Mouse (Mus musculus) embryonic facial prominence, embryonic 15.5 days (tissue): ENCODE data around the gene Trp53inp2. TPM values are rescaled to one million over a fixed set of nuclear protein-coding genes. Genes with fewer than 3 reads are reported as not detected.

Experiments
- ATAC-seq: fragments of 200-750 bp; cut with Nextera tagmentation; 2 replicates; pipeline ENCODE4 v1.8.0; 2017; ENCODE audit warnings: low read depth, moderate TSS enrichment; ENCODE audit not compliant: insufficient number of reproducible peaks, low FRiP score, low TSS enrichment
- H3K27ac ChIP-seq: fragments of 300-500 bp; sonication (generic); replicated peaks from 2 replicates; pipeline ENCODE4 v1.5.1; 2015; ENCODE audit warnings: mild to moderate bottlenecking, inconsistent platforms
- H3K27me3 ChIP-seq: fragments of 300-500 bp; sonication (generic); 2 replicates; pipeline ENCODE4 v1.6.1; 2015; ENCODE audit warnings: inconsistent platforms
- H3K36me3 ChIP-seq: fragments of 300-500 bp; sonication (generic); 2 replicates; pipeline ENCODE4 v1.6.1; 2015; ENCODE audit warnings: mild to moderate bottlenecking, inconsistent platforms
- H3K4me1 ChIP-seq: fragments of 300-500 bp; sonication (generic); 2 replicates; pipeline ENCODE4 v1.6.1; 2015; ENCODE audit warnings: inconsistent platforms
- H3K4me2 ChIP-seq: fragments of 300-500 bp; sonication (generic); replicated peaks from 2 replicates; pipeline ENCODE4 v1.6.1; 2015; ENCODE audit warnings: mild to moderate bottlenecking, inconsistent platforms
- H3K4me3 ChIP-seq: fragments of 300-500 bp; sonication (generic); replicated peaks from 2 replicates; pipeline ENCODE4 v1.5.1; 2015; ENCODE audit warnings: mild to moderate bottlenecking, inconsistent platforms
- H3K9ac ChIP-seq: fragments of 300-500 bp; sonication (generic); 2 replicates; pipeline ENCODE4 v1.6.1; 2015; ENCODE audit warnings: inconsistent platforms
- H3K9me3 ChIP-seq: fragments of 300-500 bp; sonication (generic); replicated peaks from 2 replicates; pipeline ENCODE4 v1.6.1; 2016; ENCODE audit warnings: inconsistent platforms
- WGBS: fragments of 180-500 bp; shearing (Covaris S2); methylation state at CpG from one replicate; pipeline ENCODE4 v1.1.7; 2015; 5-methylcytosine and 5-hydroxymethylcytosine counted together
- polyA plus RNA-seq: library from polyadenylated mRNA; unstranded; fragments of >200 nt; fragmentation: Nextera tagmentation; extraction: Ambion mirVana; gene quantifications from 2 replicates; pipeline ENCODE4 v1.2.1, GENCODE M21; 2015

Gene Trp53inp2
- polyA plus RNA-seq, 1 experiment from 2014 or later = 26.0 TPM

DNA sequence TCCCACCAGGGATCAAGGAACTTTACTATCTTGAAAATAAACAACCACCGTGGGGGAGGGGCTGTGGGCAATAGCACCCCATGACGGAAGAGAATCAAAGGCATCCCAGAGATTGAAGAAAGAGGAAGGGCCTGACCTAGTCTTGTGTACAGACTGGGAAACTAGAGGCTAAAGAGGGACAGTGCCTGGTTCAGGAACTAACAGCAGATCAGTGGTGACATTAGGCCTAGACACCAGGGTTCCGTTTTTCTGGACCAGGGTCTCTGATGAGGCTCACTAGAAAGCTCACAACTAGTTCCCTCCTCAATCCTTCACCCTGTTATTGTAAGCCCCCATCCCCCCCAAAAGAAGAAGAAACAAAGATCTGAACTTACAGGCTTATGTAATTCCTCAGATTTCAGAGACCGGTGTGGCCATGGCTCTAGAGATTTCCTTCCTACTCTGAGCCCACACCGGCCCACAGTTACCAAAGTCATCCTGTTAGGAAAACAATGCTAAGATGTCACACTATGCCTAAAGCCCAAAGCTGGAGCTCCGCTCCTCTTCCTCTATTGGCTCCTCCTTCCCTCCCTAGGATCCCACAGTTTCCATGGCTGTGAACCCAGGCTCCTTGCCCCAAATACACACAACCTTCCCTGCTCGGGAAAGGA is 13.1 kb upstream of the Trp53inp2 start:
- H3K4me1 ChIP-seq = 0 out of 2 replicates have a peak, but pooled peaks cover 3% of the 10 kb centered on the region
- no peak overlapping the region for H3K4me3 ChIP-seq
- H3K36me3 ChIP-seq = no peaks in the 10 kb centered on the region
- H3K9me3 ChIP-seq = no peaks in the 10 kb centered on the region
- no peak overlapping the region for H3K4me2 ChIP-seq
- WGBS = 85% methylated on average over 7 of the region's 7 CpGs
- no peak for ATAC-seq
- no peak overlapping the region for H3K9ac ChIP-seq
- H3K27ac ChIP-seq = no peak overlapping the region
- H3K27me3 ChIP-seq = no peaks in the 10 kb centered on the region

DNA sequence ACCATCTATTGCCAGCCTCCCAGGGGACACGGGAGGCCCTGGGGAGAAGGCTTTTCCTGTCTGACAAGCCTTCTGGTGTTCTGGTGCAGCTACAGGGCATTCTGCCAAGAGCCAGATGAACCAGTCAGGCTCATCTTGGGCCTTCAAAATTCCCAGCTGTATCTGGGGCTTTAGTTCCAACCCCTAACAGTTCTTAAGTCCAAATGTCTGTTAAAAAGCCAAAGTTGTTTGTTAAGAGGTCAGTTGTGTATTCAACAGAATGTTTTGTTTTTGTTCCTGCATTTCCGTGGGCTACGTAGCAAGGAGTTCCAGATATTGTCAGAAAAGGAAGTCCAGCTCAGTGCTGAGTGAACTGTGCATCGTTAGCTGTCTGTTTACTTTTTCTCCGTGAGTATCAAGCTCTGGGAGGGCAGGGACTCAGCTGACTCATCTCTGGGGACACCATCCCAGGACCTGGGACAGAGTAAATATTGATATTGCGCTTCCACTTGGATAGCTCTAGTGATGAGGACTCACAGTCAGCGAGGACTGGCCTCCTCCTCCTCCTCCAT is 11.5 kb upstream of the Trp53inp2 start:
- Histone ChIP-seq H3K36me3 (no peaks in the 10 kb centered on the region), H3K27ac (peak overlapping the region; percentile 13; the same call in 1 of the 2 replicates), H3K27me3 (no peaks in the 10 kb centered on the region), H3K4me2 (no peak overlapping the region), H3K4me1 (0 out of 2 replicates have a peak, but pooled peaks cover 3% of the 10 kb centered on the region), H3K9me3 (no peaks in the 10 kb centered on the region), H3K4me3 (no peak overlapping the region), H3K9ac (no peak overlapping the region)
- ATAC-seq = no peak
- WGBS = 55% methylated on average over 7 of the region's 7 CpGs

DNA sequence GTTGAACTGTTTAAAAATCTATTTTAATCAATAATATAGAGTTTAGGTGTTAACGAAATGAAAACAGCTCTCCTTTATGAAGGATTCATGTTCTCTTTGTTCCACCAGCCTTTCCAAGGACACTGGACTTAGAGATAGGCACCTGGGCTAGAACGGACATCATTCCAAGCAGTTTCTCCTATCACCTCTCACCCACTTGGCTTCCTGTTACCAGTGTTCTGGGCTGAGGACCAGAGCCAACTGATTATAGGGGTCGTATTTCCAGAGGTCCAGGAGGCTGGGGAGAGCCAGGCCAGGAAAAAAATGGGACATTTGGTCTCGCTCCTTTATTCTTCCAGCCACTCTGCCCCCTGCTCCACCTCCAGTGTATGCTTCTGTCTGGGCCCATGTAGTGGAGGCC is 8.4 kb upstream of the Trp53inp2 start:
- Histone ChIP-seq H3K4me1 (0 out of 2 replicates have a peak, but pooled peaks cover 3% of the 10 kb centered on the region), H3K27ac (no peak overlapping the region), H3K9me3 (no peaks in the 10 kb centered on the region), H3K4me2 (no peak overlapping the region), H3K27me3 (no peaks in the 10 kb centered on the region), H3K9ac (no peak overlapping the region), H3K36me3 (no peaks in the 10 kb centered on the region), H3K4me3 (no peak overlapping the region)
- 63% methylated on average over 4 of the region's 4 CpGs for WGBS
- no peak for ATAC-seq

DNA sequence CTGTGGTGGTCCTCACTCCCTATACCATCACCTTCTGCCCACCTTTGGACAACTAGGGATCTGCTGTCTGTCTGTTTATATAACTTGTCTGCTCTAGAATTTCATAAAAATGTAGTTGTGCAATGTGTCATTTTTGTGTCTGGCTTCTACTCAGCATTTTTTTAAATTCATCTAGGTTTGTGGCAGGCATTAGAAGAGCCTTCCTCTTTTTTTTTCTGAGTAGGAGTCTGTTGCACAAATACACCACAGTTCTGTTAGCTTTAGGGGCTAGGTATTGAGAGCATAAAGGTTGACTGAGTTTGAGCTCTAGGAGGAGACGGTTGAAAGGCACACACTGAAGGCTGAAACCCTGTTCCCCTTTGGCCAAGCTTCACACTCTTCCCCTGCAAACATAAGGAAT is 7.6 kb upstream of the Trp53inp2 start:
- no peak overlapping the region for H3K27ac ChIP-seq
- no peaks in the 10 kb centered on the region for H3K36me3 ChIP-seq
- H3K9ac ChIP-seq = no peak overlapping the region
- no peak overlapping the region for H3K4me2 ChIP-seq
- no peaks in the 10 kb centered on the region for H3K9me3 ChIP-seq
- 0 out of 2 replicates have a peak, but pooled peaks cover 3% of the 10 kb centered on the region for H3K4me1 ChIP-seq
- no peak overlapping the region for H3K4me3 ChIP-seq
- WGBS = 94% methylated on average over 1 of the region's 1 CpGs
- no peak for ATAC-seq
- no peaks in the 10 kb centered on the region; the same call in 1 of the 2 replicates for H3K27me3 ChIP-seq

DNA sequence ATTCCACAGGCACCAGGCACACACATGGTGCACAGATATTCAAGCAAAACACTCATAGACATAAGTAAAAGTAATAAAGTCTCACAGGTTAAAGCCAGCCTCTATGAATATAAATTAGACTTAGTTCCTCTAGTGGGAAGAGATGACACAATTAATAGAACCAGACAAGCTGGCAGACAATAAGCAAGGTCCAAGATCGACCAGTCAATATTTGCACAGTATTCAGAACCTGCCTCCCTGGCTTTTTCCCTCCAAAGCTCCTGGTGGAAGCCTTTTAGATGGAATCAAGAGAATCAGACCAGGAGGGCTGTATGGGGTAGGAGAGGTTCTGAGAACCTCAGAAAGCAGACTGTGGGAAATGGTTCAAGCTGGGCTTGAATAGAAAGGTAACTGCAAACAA is 7.0 kb upstream of the Trp53inp2 start:
- Histone ChIP-seq H3K27me3 (no peaks in the 10 kb centered on the region; the same call in 1 of the 2 replicates), H3K4me1 (0 out of 2 replicates have a peak, but pooled peaks cover 3% of the 10 kb centered on the region), H3K9ac (no peak overlapping the region), H3K9me3 (no peaks in the 10 kb centered on the region), H3K4me2 (no peak overlapping the region), H3K4me3 (no peak overlapping the region), H3K27ac (no peak overlapping the region), H3K36me3 (no peaks in the 10 kb centered on the region)
- 63% methylated on average over 1 of the region's 1 CpGs for WGBS
- no peak for ATAC-seq

DNA sequence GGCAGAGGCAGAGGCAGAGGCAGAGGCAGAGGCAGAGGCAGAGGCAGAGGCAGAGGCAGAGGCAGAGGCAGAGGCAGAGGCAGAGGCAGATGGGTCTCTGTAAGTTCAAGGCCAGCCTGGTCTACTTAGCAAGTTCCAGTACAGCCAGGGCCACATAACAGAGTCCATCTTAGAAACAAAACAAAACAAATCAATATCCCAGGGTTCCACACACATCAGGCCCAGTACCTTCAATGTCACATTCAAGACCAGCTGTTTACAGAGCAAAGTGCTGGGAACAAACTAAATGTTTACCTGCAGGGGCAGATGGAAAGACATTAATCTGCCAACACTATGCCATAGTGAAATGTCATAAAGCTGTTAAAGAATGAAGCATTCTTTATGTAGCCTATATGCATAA is 6.3 kb upstream of the Trp53inp2 start:
- H3K36me3 ChIP-seq = no peaks in the 10 kb centered on the region
- H3K27ac ChIP-seq = no peak overlapping the region
- no peak overlapping the region for H3K4me2 ChIP-seq
- no peaks in the 10 kb centered on the region for H3K4me1 ChIP-seq
- no peak overlapping the region for H3K9ac ChIP-seq
- H3K4me3 ChIP-seq = no peak overlapping the region
- no peaks in the 10 kb centered on the region for H3K9me3 ChIP-seq
- H3K27me3 ChIP-seq = no peaks in the 10 kb centered on the region; the same call in 1 of the 2 replicates
- ATAC-seq = no peak

DNA sequence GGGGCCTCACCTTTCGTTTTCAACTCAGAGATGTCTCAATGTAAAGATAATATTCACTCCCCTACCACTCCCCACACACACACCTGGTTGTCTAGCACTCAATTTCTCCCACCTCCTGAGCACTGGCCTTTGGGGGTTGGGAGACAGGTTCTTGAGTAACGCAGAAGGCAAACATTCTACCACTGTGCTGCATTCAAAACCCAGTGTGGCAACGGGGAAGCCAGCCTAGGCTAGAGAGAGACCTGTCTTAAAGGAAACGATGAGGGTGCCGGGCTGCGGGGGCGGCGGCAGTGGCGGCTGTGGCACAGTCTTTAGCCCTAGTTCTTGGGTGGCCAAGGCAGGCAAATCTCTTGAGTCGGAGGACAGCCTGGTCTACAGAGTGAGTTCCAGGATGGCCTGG is 4.7 kb upstream of the Trp53inp2 start:
- H3K9me3 ChIP-seq = no peaks in the 10 kb centered on the region
- H3K4me2 ChIP-seq = no peak overlapping the region
- no peak overlapping the region for H3K9ac ChIP-seq
- ATAC-seq = no peak
- H3K27me3 ChIP-seq = peaks cover 11% of the 10 kb centered on the region
- 76% methylated on average over 10 of the region's 10 CpGs for WGBS
- H3K4me1 ChIP-seq = peaks cover 5% of the 10 kb centered on the region
- no peak overlapping the region for H3K4me3 ChIP-seq
- no peaks in the 10 kb centered on the region for H3K36me3 ChIP-seq
- no peak overlapping the region for H3K27ac ChIP-seq

DNA sequence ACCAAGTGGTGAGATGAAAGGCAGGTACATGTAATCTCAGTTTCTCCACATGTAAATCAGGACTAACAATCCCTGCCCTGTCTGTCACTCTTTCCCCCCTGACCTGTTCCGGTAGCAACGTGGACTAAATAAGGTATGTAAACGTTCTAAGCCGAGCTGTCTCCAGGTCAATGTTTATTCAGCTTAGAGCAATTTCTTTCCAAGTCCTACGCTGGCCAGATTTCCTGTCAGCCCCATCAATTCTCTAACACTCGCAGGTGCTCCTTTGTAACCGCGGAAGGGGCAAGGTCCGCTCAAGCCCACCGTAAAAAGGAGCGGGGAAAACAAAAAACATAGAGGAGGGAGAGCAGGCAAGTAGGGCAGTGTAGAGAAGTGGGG is 190 bp downstream of the Trp53inp2 start:
- Histone ChIP-seq H3K27me3 (peaks cover 11% of the 10 kb centered on the region), H3K9me3 (no peaks in the 10 kb centered on the region), H3K36me3 (no peaks in the 10 kb centered on the region), H3K4me2 (peak overlapping the region; percentile 85), H3K4me1 (peaks cover 29% of the 10 kb centered on the region), H3K27ac (no peak overlapping the region), H3K4me3 (peak overlapping the region; percentile 80), H3K9ac (peak overlapping the region; percentile 87)
- no peak for ATAC-seq
- 1% methylated on average over 11 of the region's 11 CpGs for WGBS

DNA sequence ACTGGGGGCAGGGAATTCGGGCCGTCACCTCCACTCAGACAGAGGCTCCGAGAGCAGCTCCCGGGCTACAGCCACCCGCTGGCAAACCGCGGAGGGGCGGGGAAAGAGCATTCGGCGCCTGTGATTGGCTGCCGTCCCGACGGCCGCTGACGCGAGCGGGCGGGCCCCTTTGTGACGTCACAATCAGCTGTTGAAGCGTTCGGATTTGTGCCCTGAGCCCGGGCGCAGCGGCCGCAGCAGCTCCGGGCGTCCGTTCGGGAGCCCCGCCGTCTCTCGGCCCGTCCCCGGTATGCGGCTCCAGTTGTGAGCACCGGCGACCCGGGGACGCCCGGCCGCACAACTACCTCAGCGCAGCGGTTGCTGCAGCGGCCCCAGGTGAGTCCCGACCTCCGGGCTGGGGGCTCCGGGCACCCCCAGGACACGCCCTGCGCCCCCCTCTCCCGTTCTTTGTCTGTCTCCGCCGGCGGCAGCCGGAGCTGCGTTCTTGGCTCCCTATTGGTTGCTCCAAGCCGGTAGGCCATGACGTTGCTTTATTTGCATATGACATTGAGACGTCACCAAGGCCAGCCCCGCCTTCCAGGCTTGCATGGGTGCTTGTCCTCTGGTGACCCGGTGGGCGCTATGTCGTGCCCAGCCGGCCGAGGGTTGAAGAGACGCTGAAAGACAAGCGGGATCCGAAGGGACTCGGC is 928 bp downstream of the Trp53inp2 start:
- under 1% methylated on average over 68 of the region's 68 CpGs for WGBS
- H3K27ac ChIP-seq = peak overlapping the region; percentile 96
- peak; percentile 88 for ATAC-seq
- H3K4me3 ChIP-seq = peak overlapping the region; percentile 80
- H3K36me3 ChIP-seq = no peaks in the 10 kb centered on the region
- H3K9ac ChIP-seq = peak overlapping the region; percentile 87
- H3K4me2 ChIP-seq = peak overlapping the region; percentile 85
- H3K4me1 ChIP-seq = peaks cover 37% of the 10 kb centered on the region
- peaks cover 11% of the 10 kb centered on the region for H3K27me3 ChIP-seq
- H3K9me3 ChIP-seq = no peaks in the 10 kb centered on the region

DNA sequence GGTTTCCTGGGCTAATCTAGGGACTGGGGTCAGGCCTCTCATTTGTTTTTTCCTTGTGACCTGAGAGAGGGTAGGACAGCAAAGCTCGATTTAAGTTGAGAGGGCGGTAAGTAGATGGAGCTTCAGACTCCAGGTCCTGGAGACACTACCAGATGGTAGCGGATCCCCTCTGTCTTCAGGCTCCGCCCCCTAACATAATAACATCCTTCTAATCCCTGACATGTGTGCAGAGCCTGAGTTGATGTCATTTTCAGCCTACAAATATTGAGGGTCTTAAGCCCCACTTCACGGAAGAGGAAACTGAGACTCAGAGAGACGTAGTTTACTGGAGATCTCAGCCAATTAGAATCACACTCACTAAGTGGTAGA is 1.5 kb downstream of the Trp53inp2 start:
- Histone ChIP-seq H3K9ac (peak overlapping the region; percentile 87; the same call in 1 of the 2 replicates), H3K9me3 (no peaks in the 10 kb centered on the region), H3K36me3 (no peaks in the 10 kb centered on the region), H3K4me3 (peak overlapping the region; percentile 80), H3K27ac (peak overlapping the region; percentile 96), H3K4me1 (peaks cover 41% of the 10 kb centered on the region), H3K27me3 (peaks cover 11% of the 10 kb centered on the region), H3K4me2 (peak overlapping the region; percentile 85)
- no peak for ATAC-seq
- 18% methylated on average over 6 of the region's 6 CpGs for WGBS

DNA sequence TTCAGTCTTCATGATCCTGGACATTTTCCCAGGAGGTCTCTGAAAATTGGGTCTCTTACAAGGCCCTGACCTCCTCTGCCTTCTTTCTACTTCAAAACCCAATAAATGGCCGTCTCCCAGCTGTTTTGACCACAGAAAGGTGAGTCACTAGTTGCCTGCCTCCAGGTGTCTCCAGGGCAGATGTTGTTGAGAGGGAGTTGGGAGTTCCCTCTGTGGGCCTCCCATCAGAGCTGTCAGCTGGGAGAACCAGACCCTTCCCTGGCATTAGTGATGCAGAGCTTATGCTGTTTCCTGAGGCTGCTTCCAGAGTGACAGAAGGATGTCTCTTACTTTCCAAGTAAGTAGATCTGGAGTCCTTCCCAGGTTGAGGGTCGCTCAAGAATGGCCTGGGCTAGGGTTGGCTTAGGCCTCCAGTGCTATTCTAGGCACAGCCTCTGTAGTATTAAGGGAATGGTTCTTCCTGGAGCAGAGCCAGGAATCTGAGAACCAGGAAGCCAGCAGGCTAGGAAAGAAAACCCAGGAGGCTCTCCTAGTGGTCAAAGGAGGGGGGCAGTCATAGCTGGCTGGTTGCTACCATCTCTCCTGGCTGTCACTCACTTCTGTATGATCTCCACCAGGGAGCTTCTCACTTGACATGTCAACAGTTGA is 2.1 kb downstream of the Trp53inp2 start:
- H3K36me3 ChIP-seq = 0 out of 2 replicates have a peak, but pooled peaks cover 1% of the 10 kb centered on the region
- H3K4me3 ChIP-seq = peak overlapping the region; percentile 80; the same call in 1 of the 2 replicates
- peaks cover 41% of the 10 kb centered on the region for H3K4me1 ChIP-seq
- no peak for ATAC-seq
- H3K9ac ChIP-seq = no peak overlapping the region
- peak overlapping the region; percentile 96 for H3K27ac ChIP-seq
- WGBS = 64% methylated on average over 2 of the region's 2 CpGs
- H3K4me2 ChIP-seq = peak overlapping the region; percentile 85
- H3K27me3 ChIP-seq = peaks cover 11% of the 10 kb centered on the region
- H3K9me3 ChIP-seq = no peaks in the 10 kb centered on the region
